Mouse (Mus musculus): ENCODE data around the gene Iqsec1.

DNA sequence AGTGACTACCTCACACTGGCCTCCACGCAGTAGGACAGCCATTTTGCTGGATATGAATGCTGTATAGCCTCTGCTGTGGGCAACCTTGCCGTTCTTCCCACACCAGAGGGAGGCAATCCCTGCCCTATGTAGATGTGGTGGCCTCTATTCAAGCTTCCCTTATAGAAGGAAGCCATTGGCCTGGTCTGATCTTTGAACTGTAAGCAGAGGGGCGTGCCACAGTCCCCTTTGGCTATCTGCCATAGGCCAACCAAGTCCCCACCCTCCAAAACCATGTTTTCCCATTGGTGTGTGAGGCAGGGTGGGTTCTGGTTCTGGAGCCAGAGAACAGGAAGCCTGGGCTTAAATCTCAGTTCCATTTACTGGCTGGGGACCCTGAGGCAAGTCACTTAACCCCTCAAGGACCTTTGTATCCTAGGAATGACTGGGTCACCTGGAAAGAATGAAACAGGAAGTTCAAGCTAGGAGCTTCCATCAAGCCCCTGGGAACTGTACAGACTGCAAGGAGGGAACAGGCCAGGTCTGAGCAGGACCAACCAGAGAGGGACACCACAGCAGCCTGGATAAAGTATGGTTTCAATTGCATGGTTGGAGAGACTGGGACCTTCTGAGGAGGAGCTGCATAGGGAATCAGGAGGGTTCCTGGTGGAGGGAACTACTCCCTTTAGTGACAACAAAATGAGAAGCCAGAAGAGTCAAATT is 304.5 kb downstream of the Iqsec1 start:
- peak; percentile 27 for TF ChIP-seq CTCF (IDR thresholded peaks at IDR 0.05; ENCODE audit: low read depth)
- TF ChIP-seq EP300 (optimal IDR thresholded peaks at IDR 0.05): no peak

All from stomach, postnatal 0 days (tissue).